Mouse (Mus musculus) limb, embryonic 10.5 days (tissue): ENCODE data around the gene Immp2l. TPM values are rescaled to one million over a fixed set of nuclear protein-coding genes. Genes with fewer than 3 reads are reported as not detected.

Experiments
- DNase-seq: peaks from one replicate; pipeline ENCODE4 v3.0.0-alpha.2; 2017; ENCODE audit warnings: low spot score
- H3K27ac ChIP-seq: fragments of 300-500 bp; sonication (generic); 2 replicates; pipeline ENCODE4 v1.5.1; 2016; ENCODE audit warnings: mild to moderate bottlenecking
- H3K27me3 ChIP-seq: fragments of 300-500 bp; sonication (generic); 2 replicates; pipeline ENCODE4 v1.6.1; 2016; ENCODE audit warnings: low read depth, mild to moderate bottlenecking; ENCODE audit not compliant: poor library complexity, severe bottlenecking
- H3K36me3 ChIP-seq: fragments of 300-500 bp; sonication (generic); 2 replicates; pipeline ENCODE4 v1.6.1; 2016; ENCODE audit warnings: mild to moderate bottlenecking, moderate library complexity
- H3K4me1 ChIP-seq: fragments of 300-500 bp; sonication (generic); 2 replicates; pipeline ENCODE4 v1.6.1; 2016
- H3K4me3 ChIP-seq: fragments of 300-500 bp; sonication (generic); 2 replicates; pipeline ENCODE4 v1.5.1; 2016; ENCODE audit warnings: mild to moderate bottlenecking, moderate library complexity
- H3K9me3 ChIP-seq: fragments of 300-500 bp; sonication (generic); replicated peaks from 2 replicates; pipeline ENCODE4 v1.6.1; 2016; ENCODE audit warnings: mild to moderate bottlenecking
- WGBS: fragments of 180-500 bp; shearing (Covaris S2); methylation state at CpG from one replicate; pipeline ENCODE4 v1.1.7; 2016; 5-methylcytosine and 5-hydroxymethylcytosine counted together
- polyA plus RNA-seq: library from polyadenylated mRNA; unstranded; fragments of >200 nt; fragmentation: Nextera tagmentation; extraction: Ambion mirVana; gene quantifications from 2 replicates; pipeline ENCODE4 v1.2.1, GENCODE M21; 2016

Immp2l gene
- polyA plus RNA-seq, 1 experiment from 2014 or later: 8.5 TPM

- H3K4me1 ChIP-seq: no peaks in the 10 kb centered on the region
- DNase-seq: no peak
- no peaks in the 10 kb centered on the region for H3K27me3 ChIP-seq
- no peak overlapping the region for H3K4me3 ChIP-seq
- H3K9me3 ChIP-seq: no peaks in the 10 kb centered on the region
- 84% methylated on average over 2 of the region's 2 CpGs for WGBS
- no peaks in the 10 kb centered on the region for H3K36me3 ChIP-seq
- H3K27ac ChIP-seq: no peak overlapping the region
Observed at GRCm38 (mm10) chr12:41231966-41232365, 208.1 kb downstream of the Immp2l start.

- Histone ChIP-seq H3K4me1 (no peaks in the 10 kb centered on the region), H3K4me3 (no peak overlapping the region), H3K9me3 (no peaks in the 10 kb centered on the region), H3K27ac (no peak overlapping the region), H3K36me3 (no peaks in the 10 kb centered on the region), H3K27me3 (no peaks in the 10 kb centered on the region)
- no peak for DNase-seq
- WGBS: 90% methylated on average over 3 of the region's 3 CpGs
Observed at GRCm38 (mm10) chr12:41237880-41238279, 214.0 kb downstream of the Immp2l start.

GRCm38 (mm10) chr12:41241221-41241620 lies 217.3 kb downstream of the Immp2l start:
- no peak overlapping the region for H3K4me3 ChIP-seq
- DNase-seq: no peak
- H3K27ac ChIP-seq: no peak overlapping the region
- no peaks in the 10 kb centered on the region for H3K4me1 ChIP-seq
- H3K9me3 ChIP-seq: no peaks in the 10 kb centered on the region
- WGBS: 58% methylated on average over 2 of the region's 2 CpGs
- no peaks in the 10 kb centered on the region for H3K36me3 ChIP-seq
- H3K27me3 ChIP-seq: no peaks in the 10 kb centered on the region

- H3K27me3 ChIP-seq: no peaks in the 10 kb centered on the region
- WGBS: 95% methylated on average over 1 of the region's 1 CpGs
- H3K36me3 ChIP-seq: no peaks in the 10 kb centered on the region
- H3K4me3 ChIP-seq: no peak overlapping the region
- no peak overlapping the region for H3K27ac ChIP-seq
- H3K9me3 ChIP-seq: no peaks in the 10 kb centered on the region
- DNase-seq: no peak
- no peaks in the 10 kb centered on the region for H3K4me1 ChIP-seq
Observed at GRCm38 (mm10) chr12:41248254-41248653, 224.4 kb downstream of the Immp2l start.

- Histone ChIP-seq H3K4me1 (no peaks in the 10 kb centered on the region), H3K9me3 (no peaks in the 10 kb centered on the region), H3K27me3 (no peaks in the 10 kb centered on the region), H3K36me3 (no peaks in the 10 kb centered on the region), H3K27ac (no peak overlapping the region), H3K4me3 (no peak overlapping the region)
- DNase-seq: no peak
- WGBS: 85% methylated on average over 3 of the region's 3 CpGs
Observed at GRCm38 (mm10) chr12:41250123-41250522, 226.2 kb downstream of the Immp2l start.

GRCm38 (mm10) chr12:41257905-41258304 lies 234.0 kb downstream of the Immp2l start:
- no peaks in the 10 kb centered on the region for H3K9me3 ChIP-seq
- H3K36me3 ChIP-seq: no peaks in the 10 kb centered on the region
- H3K4me1 ChIP-seq: peaks cover 6% of the 10 kb centered on the region
- no peaks in the 10 kb centered on the region for H3K27me3 ChIP-seq
- peak; percentile 30 for DNase-seq
- no peak overlapping the region for H3K4me3 ChIP-seq
- 31% methylated on average over 2 of the region's 2 CpGs for WGBS
- H3K27ac ChIP-seq: no peak overlapping the region

- Histone ChIP-seq H3K27ac (no peak overlapping the region), H3K9me3 (no peaks in the 10 kb centered on the region), H3K4me3 (no peak overlapping the region), H3K4me1 (peaks cover 6% of the 10 kb centered on the region), H3K36me3 (no peaks in the 10 kb centered on the region), H3K27me3 (no peaks in the 10 kb centered on the region)
- 77% methylated on average over 2 of the region's 2 CpGs for WGBS
- DNase-seq: no peak
Observed at GRCm38 (mm10) chr12:41259608-41260007, 235.7 kb downstream of the Immp2l start.

- Histone ChIP-seq H3K9me3 (no peaks in the 10 kb centered on the region), H3K4me3 (no peak overlapping the region), H3K27me3 (no peaks in the 10 kb centered on the region), H3K36me3 (no peaks in the 10 kb centered on the region), H3K27ac (no peak overlapping the region), H3K4me1 (no peaks in the 10 kb centered on the region)
- WGBS: 92% methylated on average over 8 of the region's 8 CpGs
- no peak for DNase-seq
Observed at GRCm38 (mm10) chr12:41274136-41274535, 250.2 kb downstream of the Immp2l start.

- Histone ChIP-seq H3K9me3 (no peaks in the 10 kb centered on the region), H3K27me3 (no peaks in the 10 kb centered on the region), H3K4me3 (no peak overlapping the region), H3K27ac (no peak overlapping the region), H3K4me1 (no peaks in the 10 kb centered on the region), H3K36me3 (no peaks in the 10 kb centered on the region)
- 90% methylated on average over 3 of the region's 3 CpGs for WGBS
- DNase-seq: no peak
Observed at GRCm38 (mm10) chr12:41275361-41275760, 251.5 kb downstream of the Immp2l start.

- no peak overlapping the region for H3K4me3 ChIP-seq
- no peaks in the 10 kb centered on the region for H3K36me3 ChIP-seq
- H3K4me1 ChIP-seq: no peaks in the 10 kb centered on the region
- 100% methylated on average over 1 of the region's 1 CpGs for WGBS
- H3K27me3 ChIP-seq: no peaks in the 10 kb centered on the region
- no peak overlapping the region for H3K27ac ChIP-seq
- no peak for DNase-seq
- no peaks in the 10 kb centered on the region for H3K9me3 ChIP-seq
Observed at GRCm38 (mm10) chr12:41277896-41278295, 254.0 kb downstream of the Immp2l start.

GRCm38 (mm10) chr12:41289047-41289446 lies 265.2 kb downstream of the Immp2l start:
- Histone ChIP-seq H3K4me3 (no peak overlapping the region), H3K4me1 (peaks cover 5% of the 10 kb centered on the region; the same call in 1 of the 2 replicates), H3K27me3 (no peaks in the 10 kb centered on the region), H3K36me3 (no peaks in the 10 kb centered on the region), H3K27ac (no peak overlapping the region), H3K9me3 (no peaks in the 10 kb centered on the region)
- 71% methylated on average over 3 of the region's 3 CpGs for WGBS
- no peak for DNase-seq

- 77% methylated on average over 3 of the region's 3 CpGs for WGBS
- H3K4me1 ChIP-seq: no peaks in the 10 kb centered on the region
- H3K9me3 ChIP-seq: no peaks in the 10 kb centered on the region
- no peak overlapping the region for H3K4me3 ChIP-seq
- no peak for DNase-seq
- no peaks in the 10 kb centered on the region for H3K27me3 ChIP-seq
- H3K36me3 ChIP-seq: no peaks in the 10 kb centered on the region
- H3K27ac ChIP-seq: no peak overlapping the region
Observed at GRCm38 (mm10) chr12:41307015-41307414, 283.1 kb downstream of the Immp2l start.

- no peaks in the 10 kb centered on the region for H3K27me3 ChIP-seq
- no peaks in the 10 kb centered on the region for H3K9me3 ChIP-seq
- DNase-seq: no peak
- H3K36me3 ChIP-seq: no peaks in the 10 kb centered on the region
- WGBS: 92% methylated on average over 6 of the region's 6 CpGs
- H3K4me1 ChIP-seq: no peaks in the 10 kb centered on the region
- H3K4me3 ChIP-seq: no peak overlapping the region
- no peak overlapping the region for H3K27ac ChIP-seq
Observed at GRCm38 (mm10) chr12:41308726-41309680, 285.1 kb downstream of the Immp2l start.
